Mouse (Mus musculus) thymus, adult 2 months (tissue): Measurements from ENCODE around the gene Wsb1.

Source experiments
- CTCF ChIP-seq: fragments of 200-500 bp; IDR thresholded peaks from 2 replicates; pipeline ENCODE4 v1.5.1; 2012; ENCODE audit warnings: mild to moderate bottlenecking, control low read depth, low read length, moderate library complexity, borderline replicate concordance; ENCODE audit not compliant: control insufficient read depth, poor library complexity, insufficient read depth; ENCODE audit errors: extremely low read depth
- POLR2A ChIP-seq: fragments of 200-500 bp; IDR thresholded peaks from 2 replicates; pipeline ENCODE4 v1.6.1; 2012; ENCODE audit warnings: mild to moderate bottlenecking, low read length, control low read depth, moderate library complexity; ENCODE audit not compliant: control insufficient read depth, poor library complexity, insufficient read depth; ENCODE audit errors: extremely low read depth

GRCm38 (mm10) chr11:79290473-79290872 is 36.0 kb upstream of the Wsb1 start:
- TF ChIP-seq CTCF, result no peak
- no peak for TF ChIP-seq POLR2A
